Comparison of ENCODE assay signal across 16 mouse cellular contexts in genomic region chr7:115123283-115123682, GRCm38 (mm10).
DNase-seq lines count a peak whose midpoint lies in the region; ATAC-seq and TF ChIP-seq lines count a peak whose summit lies in the region.
"Had no signal": no experiment of that assay in that cellular context is flagged by ENCODE, and none has a peak within 500 bp of the region (broad histone marks: within the 10 kb centered on the region; RNA-seq: fewer than 3 reads in every experiment).

No protein-coding gene starts in this region.

- no peak overlapping the region for H3K4me2 ChIP-seq in forebrain, postnatal 0 days (ENCODE audit: low read depth)
- no peak overlapping the region for H3K4me2 ChIP-seq in forebrain, embryonic 15.5 days (replicated peaks)
- H3K4me2 ChIP-seq in liver, postnatal 0 days (ENCODE audit: low read depth, low read length), result no peak overlapping the region
- no peak overlapping the region for H3K4me2 ChIP-seq in liver, embryonic 12.5 days
- H3K4me2 ChIP-seq: embryonic facial prominence, embryonic 12.5 days; heart, embryonic 11.5 days had no signal

- H3K27ac ChIP-seq in forebrain, postnatal 0 days (ENCODE audit: low read depth, low read length), result no peak overlapping the region
- no peak overlapping the region for H3K27ac ChIP-seq in forebrain, embryonic 15.5 days (replicated peaks)
- H3K27ac ChIP-seq in liver, postnatal 0 days (ENCODE audit: low read depth), result no peak overlapping the region
- H3K27ac ChIP-seq in liver, embryonic 12.5 days, result no peak overlapping the region
- H3K27ac ChIP-seq in embryonic facial prominence, embryonic 10.5 days (replicated peaks), result no peak overlapping the region
- H3K27ac ChIP-seq: embryonic facial prominence, embryonic 12.5 days had no signal

- H3K4me3 ChIP-seq in forebrain, postnatal 0 days (ENCODE audit: low read depth, low read length), result no peak overlapping the region
- no peak overlapping the region for H3K4me3 ChIP-seq in forebrain, embryonic 15.5 days
- no peak overlapping the region for H3K4me3 ChIP-seq in liver, postnatal 0 days (ENCODE audit: low read depth, low read length)
- H3K4me3 ChIP-seq in liver, embryonic 12.5 days, result no peak overlapping the region
- no peak overlapping the region for H3K4me3 ChIP-seq in E14TG2a.4 (replicated peaks; ENCODE audit: low read length)
- no peak overlapping the region for H3K4me3 ChIP-seq in embryonic facial prominence, embryonic 10.5 days
- H3K4me3 ChIP-seq: embryonic facial prominence, embryonic 12.5 days had no signal

- peaks cover 20% of the 10 kb centered on the region for H3K27me3 ChIP-seq in forebrain, postnatal 0 days (ENCODE audit: insufficient read depth, low read length)
- no peaks in the 10 kb centered on the region for H3K27me3 ChIP-seq in forebrain, embryonic 15.5 days
- no peaks in the 10 kb centered on the region for H3K27me3 ChIP-seq in liver, postnatal 0 days (ENCODE audit: insufficient read depth, low read length)
- H3K27me3 ChIP-seq in liver, embryonic 12.5 days (replicated peaks), result no peaks in the 10 kb centered on the region
- H3K27me3 ChIP-seq in E14TG2a.4 (ENCODE audit: insufficient read depth, low read length), result no peaks in the 10 kb centered on the region
- H3K27me3 ChIP-seq in embryonic facial prominence, embryonic 10.5 days (replicated peaks; ENCODE audit: low read depth, poor library complexity, severe bottlenecking), result no peaks in the 10 kb centered on the region

- no peaks in the 10 kb centered on the region for H3K36me3 ChIP-seq in forebrain, postnatal 0 days (ENCODE audit: insufficient read depth)
- no peaks in the 10 kb centered on the region for H3K36me3 ChIP-seq in forebrain, embryonic 15.5 days
- no peaks in the 10 kb centered on the region for H3K36me3 ChIP-seq in liver, postnatal 0 days (replicated peaks; ENCODE audit: insufficient read depth, low read length)
- no peaks in the 10 kb centered on the region for H3K36me3 ChIP-seq in liver, embryonic 12.5 days
- no peaks in the 10 kb centered on the region for H3K36me3 ChIP-seq in E14TG2a.4 (ENCODE audit: insufficient read depth, low read length)
- H3K36me3 ChIP-seq in embryonic facial prominence, embryonic 10.5 days (replicated peaks), result no peaks in the 10 kb centered on the region
- H3K36me3 ChIP-seq: embryonic facial prominence, embryonic 12.5 days had no signal

- ATAC-seq in forebrain, postnatal 0 days, result no peak
- ATAC-seq in forebrain, embryonic 15.5 days (replicated peaks), result no peak
- ATAC-seq in liver, postnatal 0 days, result no peak
- ATAC-seq in liver, embryonic 12.5 days, result no peak
- ATAC-seq in monocyte, adult 5-6 weeks (replicated peaks; ENCODE audit: insufficient number of reproducible peaks, low FRiP score, low TSS enrichment, poor library complexity, severe bottlenecking), result no peak
- ATAC-seq: hindbrain, embryonic 16.5 days had no signal

- H3K4me1 ChIP-seq in forebrain, postnatal 0 days (ENCODE audit: insufficient read depth), result no peaks in the 10 kb centered on the region
- H3K4me1 ChIP-seq in forebrain, embryonic 15.5 days, result 0 out of 2 replicates have a peak, but pooled peaks cover 3% of the 10 kb centered on the region
- no peaks in the 10 kb centered on the region for H3K4me1 ChIP-seq in liver, postnatal 0 days (ENCODE audit: insufficient read depth)
- no peaks in the 10 kb centered on the region for H3K4me1 ChIP-seq in liver, embryonic 12.5 days
- H3K4me1 ChIP-seq in E14TG2a.4 (replicated peaks; ENCODE audit: low read depth, low read length), result no peaks in the 10 kb centered on the region
- peaks cover 8% of the 10 kb centered on the region for H3K4me1 ChIP-seq in embryonic facial prominence, embryonic 10.5 days
- H3K4me1 ChIP-seq: embryonic facial prominence, embryonic 12.5 days had no signal

- DNase-seq in forebrain, postnatal 0 days, result no peak
- DNase-seq in liver, postnatal 0 days, result no peak
- DNase-seq in embryonic facial prominence, embryonic 10.5 days (ENCODE audit: low spot score), result peak; percentile 15
- no peak for DNase-seq in gastrocnemius, adult 8-10 months (ENCODE audit: low spot score in 2 of 2)
- DNase-seq: cerebellum, adult 9-11 months; kidney, postnatal 4 days; left cerebral cortex, postnatal 4 days; lung, postnatal 10 days; thymus, adult 2 months had no signal

- 59% methylated on average over 2 of the region's 2 CpGs for whole genome bisulfite sequencing in forebrain, postnatal 0 days
- 61% methylated on average over 2 of the region's 2 CpGs for WGBS in forebrain, embryonic 15.5 days
- 52% methylated on average over 2 of the region's 2 CpGs for whole genome bisulfite sequencing in liver, postnatal 0 days (ENCODE audit: insufficient replicate concordance)
- WGBS in liver, embryonic 12.5 days (ENCODE audit: insufficient replicate concordance), result 21% methylated on average over 2 of the region's 2 CpGs
- 61% methylated on average over 2 of the region's 2 CpGs for WGBS in embryonic facial prominence, embryonic 10.5 days

- no peak overlapping the region for H3K9ac ChIP-seq in forebrain, postnatal 0 days
- H3K9ac ChIP-seq in forebrain, embryonic 15.5 days (replicated peaks), result no peak overlapping the region
- no peak overlapping the region for H3K9ac ChIP-seq in liver, postnatal 0 days (replicated peaks)
- no peak overlapping the region for H3K9ac ChIP-seq in liver, embryonic 12.5 days
- H3K9ac ChIP-seq: embryonic facial prominence, embryonic 12.5 days had no signal

- no peak for TF ChIP-seq EP300 in liver, postnatal 0 days (IDR thresholded peaks at IDR 0.05; ENCODE audit: low read depth)

- H3K9me3 ChIP-seq in forebrain, postnatal 0 days (ENCODE audit: low read length), result no peaks in the 10 kb centered on the region
- H3K9me3 ChIP-seq in forebrain, embryonic 15.5 days, result no peaks in the 10 kb centered on the region
- H3K9me3 ChIP-seq in liver, postnatal 0 days (ENCODE audit: low read length), result no peaks in the 10 kb centered on the region
- H3K9me3 ChIP-seq in liver, embryonic 12.5 days (replicated peaks), result no peaks in the 10 kb centered on the region
- 0 out of 2 replicates have a peak, but pooled peaks cover 4% of the 10 kb centered on the region for H3K9me3 ChIP-seq in E14TG2a.4 (ENCODE audit: low read length)
- no peaks in the 10 kb centered on the region for H3K9me3 ChIP-seq in embryonic facial prominence, embryonic 10.5 days
- H3K9me3 ChIP-seq: embryonic facial prominence, embryonic 12.5 days had no signal

- peak; percentile 12; the same call in 1 of the 2 replicates for TF ChIP-seq CTCF in forebrain, postnatal 0 days (IDR thresholded peaks at IDR 0.05; ENCODE audit: low read depth)
- peak; percentile 51 for TF ChIP-seq CTCF in liver, postnatal 0 days (IDR thresholded peaks at IDR 0.05; ENCODE audit: low read depth)
- TF ChIP-seq CTCF in E14TG2a.4 (conservative IDR thresholded peaks at IDR 0.05; ENCODE audit: low read length), result peak; percentile 44
